Mouse (Mus musculus): Measurements from ENCODE around the gene Pard3b. TPM values are rescaled to one million over a fixed set of nuclear protein-coding genes. Genes with fewer than 3 reads are reported as not detected.

Gene Pard3b
- 10 to 100 TPM; 12.6 to 13.0 TPM for total RNA-seq (2021)
- long read RNA-seq, experiment 1, partial matches to known transcripts, result 0 of 3 reads
- long read RNA-seq, experiment 1, other reads (novel, unspliced or antisense), result 3 of 3 reads
- long read RNA-seq, experiment 2, partial matches to known transcripts, result 0 of 4 reads
- long read RNA-seq, experiment 2, other reads (novel, unspliced or antisense), result 4 of 4 reads

DNA sequence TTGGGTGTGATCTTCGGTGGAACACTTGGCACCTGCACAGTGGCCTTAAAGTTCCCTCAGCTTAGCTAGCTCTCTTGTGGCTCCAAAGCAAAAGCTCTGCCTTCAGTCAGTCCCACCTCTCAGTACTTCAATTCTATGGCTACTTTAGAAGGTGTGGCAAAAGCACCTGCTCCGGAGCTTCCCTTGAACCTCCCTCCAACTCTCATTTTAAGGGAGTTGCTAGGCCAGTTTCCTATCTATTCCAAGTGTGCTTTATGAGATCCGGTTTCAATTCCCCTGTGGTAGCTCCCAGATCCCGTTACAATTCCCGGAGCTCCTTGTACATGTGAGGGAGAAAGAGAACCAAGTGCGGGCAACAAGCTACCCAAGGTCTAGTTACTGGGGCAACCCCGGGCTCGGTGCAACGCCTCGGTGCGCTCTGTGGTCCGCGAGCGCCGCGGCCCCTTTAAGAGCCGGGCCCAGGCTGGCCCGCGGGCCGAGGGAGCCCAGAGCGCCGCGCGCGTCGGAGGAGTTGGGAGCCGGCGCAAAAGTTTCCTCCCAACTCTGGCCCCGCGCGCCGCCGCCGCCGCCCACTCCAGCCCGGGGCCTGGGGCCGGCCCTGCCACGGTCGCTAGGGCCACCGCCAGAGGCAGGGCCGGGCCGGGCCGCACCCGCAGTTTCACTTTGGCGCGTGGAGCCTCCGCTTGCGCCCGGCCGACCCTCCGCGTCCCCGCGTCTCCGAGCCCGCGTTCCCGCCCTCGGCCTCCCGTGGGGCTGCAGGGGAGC is at the start of gene Pard3b:
Gene Pard3b, plus strand, starts transcription at position 478 of the 765 bp plus-strand sequence.
- DNase-seq, result peak; percentile 79 to 82

GRCm38 (mm10) chr1:61616176-61616575 is 22.4 kb upstream of the Pard3b start:
- no peak for DNase-seq

GRCm38 (mm10) chr1:61620651-61621050 is 18.0 kb upstream of the Pard3b start:
- DNase-seq, result no peak

GRCm38 (mm10) chr1:61629857-61630256 is 8.8 kb upstream of the Pard3b start:
- no peak for DNase-seq

DNA sequence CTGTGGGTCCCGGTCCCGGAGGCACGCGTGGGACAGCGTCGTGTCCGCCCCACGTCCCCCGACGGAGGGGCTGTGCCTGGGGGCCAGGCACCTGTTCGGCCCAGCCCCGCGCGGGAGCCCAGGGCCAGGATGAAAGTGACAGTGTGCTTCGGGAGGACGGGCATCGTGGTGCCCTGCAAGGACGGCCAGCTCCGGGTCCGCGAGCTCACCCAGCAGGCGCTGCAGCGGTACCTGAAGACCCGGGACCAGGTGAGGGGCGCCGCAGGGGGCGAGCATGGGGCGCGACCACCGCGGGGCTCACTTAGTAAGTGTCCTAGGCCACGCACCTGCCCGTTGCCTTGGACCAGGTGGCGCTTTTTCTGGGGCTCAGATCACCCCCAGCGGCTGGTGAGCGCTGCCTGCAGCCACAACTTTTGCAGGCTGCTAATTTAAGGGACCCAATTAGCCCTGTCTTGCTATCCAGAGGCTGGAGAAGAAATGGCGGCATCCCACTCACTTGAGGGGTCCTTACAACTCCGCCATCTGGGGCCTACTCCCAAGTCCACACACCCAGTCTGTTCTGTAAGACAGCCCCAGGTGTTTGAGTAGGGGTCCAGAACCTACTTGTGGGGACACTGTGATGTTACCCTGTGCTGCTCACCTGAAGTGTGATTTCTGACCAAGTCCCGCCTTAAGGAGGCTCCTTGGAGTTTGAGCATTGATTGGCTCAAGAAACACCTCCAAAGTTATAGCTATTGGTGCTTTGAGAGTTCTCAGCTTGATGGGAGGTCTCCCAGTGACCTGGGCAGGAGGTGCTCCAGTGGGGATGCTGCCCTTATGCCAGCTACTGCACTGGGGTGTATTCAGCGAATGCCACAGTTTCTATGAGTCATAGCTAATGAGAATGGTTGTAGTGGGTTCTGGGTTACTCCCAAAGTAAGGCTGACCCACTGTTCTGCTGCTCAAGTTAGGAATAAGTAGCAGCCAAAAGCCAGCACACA is 780 bp downstream of the Pard3b start:
- peak; percentile 40 to 61 for DNase-seq

- no peak for DNase-seq
These were observed 3.3 kb downstream of the Pard3b start for GRCm38 (mm10) chr1:61641880-61642279.

DNA sequence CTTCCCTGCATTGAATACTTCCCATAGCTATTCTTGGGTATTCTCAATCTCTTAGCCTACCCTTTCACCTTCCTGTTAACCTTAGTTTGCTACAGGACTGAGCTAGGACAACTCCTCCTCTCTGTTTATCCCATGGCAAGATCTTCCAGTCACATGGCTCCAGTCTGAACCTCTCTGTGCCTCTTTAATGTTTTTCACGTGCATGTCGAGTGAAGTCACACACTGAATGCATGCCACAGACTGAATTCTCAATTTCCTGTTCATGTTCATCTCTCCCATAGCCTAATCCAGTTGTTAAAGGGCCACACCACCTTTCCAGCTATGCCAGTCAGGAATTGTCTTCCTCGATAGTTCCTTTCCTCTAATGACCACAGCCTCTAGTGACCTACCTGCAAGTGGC is 6.4 kb downstream of the Pard3b start:
- DNase-seq, result no peak

DNA sequence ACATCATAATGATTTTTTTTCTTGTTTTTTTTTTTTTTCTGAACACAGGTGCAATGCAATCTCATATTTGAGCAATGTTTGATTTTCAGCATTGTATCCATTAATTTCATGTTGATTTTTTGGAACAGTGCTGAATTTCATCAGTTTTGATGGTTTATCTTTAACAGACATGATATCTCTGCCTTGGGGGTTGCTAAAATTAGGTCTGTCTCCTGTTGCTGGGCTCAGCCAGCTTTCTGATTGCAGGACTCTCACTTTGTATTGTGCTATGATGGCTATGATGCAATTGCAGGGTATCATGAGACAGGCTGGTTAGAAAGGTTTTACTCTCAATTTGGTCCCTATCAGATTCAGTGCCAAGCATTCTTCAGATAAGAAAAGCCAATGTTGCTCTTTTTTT is 11.3 kb downstream of the Pard3b start:
- no peak for DNase-seq

DNA sequence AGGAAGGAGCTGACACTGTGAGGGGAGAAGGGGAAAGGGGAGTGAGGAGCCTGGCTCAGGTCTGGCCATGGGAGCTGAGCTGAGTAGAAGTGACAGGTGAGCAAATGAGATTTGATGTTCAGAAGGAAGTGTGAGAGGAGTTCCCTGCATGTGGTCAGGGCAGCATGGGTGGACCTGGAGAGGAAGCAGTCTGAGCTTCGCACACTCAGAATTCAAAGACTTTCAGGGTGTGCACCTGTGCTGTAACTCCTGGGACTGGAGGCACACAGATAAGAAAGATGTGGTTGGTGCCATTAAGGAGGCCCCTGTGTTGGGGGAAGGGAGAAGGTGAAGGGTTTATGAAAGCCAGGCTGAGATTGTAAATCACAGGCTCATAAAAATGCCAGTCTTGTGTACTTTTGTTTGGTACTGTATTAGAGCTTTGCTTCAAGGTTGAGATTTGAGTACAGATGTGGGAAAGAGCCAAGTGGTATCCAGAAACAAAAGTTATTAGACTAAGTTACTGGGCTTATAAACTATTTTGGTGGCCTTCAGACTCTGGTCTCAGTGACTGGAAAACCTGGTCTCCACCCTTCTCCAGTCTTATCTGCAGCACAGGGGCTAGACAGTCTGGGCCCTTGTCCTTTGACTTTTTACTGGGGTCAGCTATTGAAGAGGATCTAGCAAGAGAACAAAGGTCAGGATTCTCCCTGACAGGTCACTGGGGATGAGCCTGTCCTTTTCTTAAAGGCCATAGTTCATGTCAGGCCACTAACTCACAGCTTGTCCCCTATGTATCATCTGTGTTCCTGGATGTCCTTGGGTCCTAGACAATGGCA is 13.0 kb downstream of the Pard3b start:
- no peak for DNase-seq

GRCm38 (mm10) chr1:61657760-61658159 is 19.1 kb downstream of the Pard3b start:
- DNase-seq, result no peak

DNA sequence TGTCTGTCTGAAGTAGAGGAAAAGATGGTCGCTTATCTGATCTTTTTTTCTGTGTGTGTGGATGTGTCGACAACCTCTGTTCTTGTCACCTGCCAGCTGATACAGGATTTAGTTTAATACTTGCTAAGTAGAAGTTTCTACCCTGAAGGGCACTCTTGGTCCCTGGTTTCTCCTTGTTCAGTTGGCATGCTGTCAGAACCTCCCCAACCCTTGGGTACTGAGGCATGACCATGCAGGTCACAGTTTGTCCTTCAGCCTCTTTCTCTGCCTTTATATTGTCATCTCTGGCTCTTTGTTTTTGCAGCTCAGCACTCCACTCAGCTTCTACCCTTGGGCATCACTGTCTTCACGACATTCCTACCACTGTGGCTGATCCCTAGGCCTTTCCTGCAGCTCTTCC is 21.3 kb downstream of the Pard3b start:
- DNase-seq, result no peak

- DNase-seq, result no peak
These were observed 46.7 kb downstream of the Pard3b start for GRCm38 (mm10) chr1:61685221-61685814.

DNA sequence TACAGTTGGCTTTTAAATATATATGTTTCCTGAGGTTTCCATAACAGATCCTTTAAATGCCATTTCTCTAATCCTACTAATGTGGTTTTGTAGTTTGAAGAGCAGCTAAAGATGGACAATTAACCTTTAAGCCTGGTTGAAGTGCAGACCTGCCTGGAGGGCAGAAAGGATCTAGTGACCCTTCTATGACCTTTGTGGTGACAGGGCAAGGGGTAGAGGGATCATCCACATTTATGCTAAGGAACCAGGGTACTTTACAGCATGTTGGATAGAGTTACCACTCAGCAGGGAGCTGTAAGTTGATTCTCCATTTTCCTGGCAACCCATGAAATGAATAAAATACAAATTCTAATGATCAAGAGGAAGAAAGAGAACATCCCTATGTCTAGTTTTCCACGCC is 47.3 kb downstream of the Pard3b start:
- DNase-seq, result no peak

GRCm38 (mm10) chr1:61688301-61688700 is 49.7 kb downstream of the Pard3b start:
- DNase-seq, result no peak

DNA sequence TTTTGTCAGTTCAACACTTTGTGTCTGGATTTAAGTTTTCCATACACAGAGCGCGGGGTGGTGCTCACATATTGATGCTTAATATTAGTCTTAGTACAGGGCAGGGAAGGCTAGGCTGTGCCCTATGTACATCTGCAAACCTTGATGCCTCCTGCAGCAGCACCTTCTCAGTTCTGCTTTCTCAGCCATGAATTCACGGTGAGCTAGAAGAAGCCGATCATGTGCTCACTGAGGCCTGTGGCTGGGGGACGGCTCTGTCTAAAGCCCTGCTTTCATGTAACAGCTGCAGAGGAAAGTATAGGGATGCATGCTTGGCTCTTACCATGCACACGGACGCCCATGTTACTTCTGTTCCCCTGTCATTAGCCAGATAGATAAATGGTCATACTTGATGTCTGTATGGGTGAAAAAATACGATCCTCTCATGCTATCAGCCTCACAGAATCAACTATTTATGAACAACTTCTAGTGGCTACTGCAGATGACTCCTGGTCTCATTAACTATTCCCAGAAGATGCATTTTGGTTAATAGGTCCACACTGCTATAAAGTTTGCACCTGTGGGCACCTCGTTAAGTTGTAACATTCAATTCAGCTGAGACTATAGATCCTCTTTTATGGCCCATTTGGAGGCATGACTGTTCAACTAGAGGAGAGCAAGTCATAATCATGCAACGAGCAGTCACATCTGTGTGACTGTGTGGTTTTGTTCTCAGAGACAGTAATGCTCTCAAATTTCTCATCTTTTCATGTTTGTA is 60.0 kb downstream of the Pard3b start:
- no peak for DNase-seq

- no peak for DNase-seq
These were observed 71.2 kb downstream of the Pard3b start for GRCm38 (mm10) chr1:61709812-61710211.

DNA sequence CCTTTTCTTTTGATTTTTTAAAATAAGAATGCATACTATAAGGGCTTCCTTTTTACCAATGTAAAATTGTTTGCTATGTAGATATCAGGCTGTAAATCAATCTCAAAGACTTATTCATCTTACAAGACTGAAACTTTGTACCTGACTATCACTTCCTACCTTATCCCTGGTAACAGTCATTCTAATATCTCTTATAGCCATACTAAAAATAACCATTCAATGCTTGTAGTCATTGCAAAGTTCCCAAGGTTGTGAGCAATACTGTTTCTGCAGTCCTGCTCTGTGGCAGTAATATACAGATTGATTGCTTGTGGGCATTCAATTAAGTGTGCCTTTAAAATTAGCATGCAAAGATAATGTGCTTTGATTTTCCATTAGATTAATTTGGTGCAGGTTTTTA is 72.9 kb downstream of the Pard3b start:
- no peak for DNase-seq

DNA sequence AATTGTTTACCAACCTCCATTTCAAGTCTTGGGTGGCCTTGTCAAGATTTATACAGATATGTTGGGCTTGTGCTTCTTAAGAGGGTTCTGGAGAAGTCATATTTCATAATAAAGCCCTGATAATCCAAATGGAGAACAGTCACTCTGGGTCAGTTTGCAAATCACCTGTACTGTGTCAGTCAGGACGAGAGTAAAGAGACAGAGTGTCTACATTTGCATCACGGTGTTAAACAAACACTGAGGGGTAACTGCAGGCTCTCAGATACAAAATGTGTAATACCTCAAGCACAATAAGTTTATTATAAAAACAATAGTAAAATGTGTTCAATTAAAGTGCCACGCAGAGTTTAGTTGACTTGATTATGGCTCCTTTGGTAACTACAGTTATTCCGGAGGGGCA is 91.0 kb downstream of the Pard3b start:
- no peak for DNase-seq

- DNase-seq, result no peak
These were observed 97.9 kb downstream of the Pard3b start for GRCm38 (mm10) chr1:61736550-61736949.

DNA sequence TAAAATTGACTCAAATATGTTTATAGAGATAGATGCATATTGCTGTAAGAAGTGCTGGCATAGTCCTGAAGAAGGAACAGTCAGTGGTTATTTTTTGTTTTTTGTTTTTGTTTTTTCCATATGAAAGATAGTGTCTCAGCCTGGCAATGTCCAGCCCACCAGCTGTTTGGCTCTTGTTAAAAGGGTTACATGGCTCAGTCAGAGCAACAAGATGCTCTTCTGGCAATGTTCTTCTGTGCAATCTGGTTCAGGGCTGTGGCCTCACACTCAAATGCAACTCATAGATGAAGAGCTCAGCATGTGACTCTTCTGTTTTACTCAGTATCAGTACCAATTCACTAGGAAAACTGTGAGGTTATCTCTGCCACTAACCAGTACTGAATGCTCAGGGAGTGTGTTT is 104.2 kb downstream of the Pard3b start:
- DNase-seq, result peak; percentile 4 to 9

GRCm38 (mm10) chr1:61747481-61747880 is 108.9 kb downstream of the Pard3b start:
- DNase-seq, result no peak
